Mouse (Mus musculus): ENCODE measurements at regions not wholly inside any gene's neighbourhood (a gene's known extent, or its start where the extent isn't known, plus 50 kb on each side); places are given as distances from the start of the nearest gene placed in this dataset.
A peak's percentile ranks its signal among the peaks of the same experiment; 100 is the strongest.

DNA sequence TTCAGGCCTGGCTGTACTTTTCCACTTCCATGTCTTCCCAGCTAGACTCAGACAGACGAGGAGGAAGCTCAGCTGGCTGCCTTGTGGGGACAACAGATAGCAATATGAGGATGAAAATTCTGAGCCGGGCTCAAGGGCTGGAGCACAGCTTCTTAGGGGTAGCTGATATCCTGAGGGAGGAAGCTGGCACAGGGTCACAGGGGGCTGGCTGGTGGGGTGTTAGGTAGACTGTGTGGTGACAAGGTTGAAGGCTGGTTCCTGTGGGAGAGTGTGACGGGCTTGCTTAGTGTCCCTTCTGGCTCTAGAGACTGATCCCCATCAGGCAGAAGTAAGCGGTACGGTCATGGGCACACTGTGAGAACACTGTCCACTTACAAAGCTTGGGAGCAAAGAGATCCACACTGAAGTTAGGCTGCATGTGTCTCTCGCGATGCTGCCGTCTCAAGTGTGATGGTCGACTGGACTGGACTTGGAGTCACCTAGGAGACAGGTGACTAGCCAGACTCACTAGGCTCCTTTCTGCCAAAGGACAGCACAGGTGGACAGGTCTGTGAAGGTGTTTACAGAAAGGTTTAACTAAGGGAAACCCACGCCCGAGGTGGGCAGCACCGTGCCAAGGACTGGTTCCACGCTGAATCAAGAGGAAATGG lies 111.1 kb upstream of the S1pr3 start:
- no peak for ATAC-seq (replicated peaks; ENCODE audit: poor library complexity, severe bottlenecking)

- ATAC-seq (replicated peaks; ENCODE audit: poor library complexity, severe bottlenecking): no peak
Observed at GRCm38 (mm10) chr13:51299047-51299760, 109.2 kb upstream of the S1pr3 start.

DNA sequence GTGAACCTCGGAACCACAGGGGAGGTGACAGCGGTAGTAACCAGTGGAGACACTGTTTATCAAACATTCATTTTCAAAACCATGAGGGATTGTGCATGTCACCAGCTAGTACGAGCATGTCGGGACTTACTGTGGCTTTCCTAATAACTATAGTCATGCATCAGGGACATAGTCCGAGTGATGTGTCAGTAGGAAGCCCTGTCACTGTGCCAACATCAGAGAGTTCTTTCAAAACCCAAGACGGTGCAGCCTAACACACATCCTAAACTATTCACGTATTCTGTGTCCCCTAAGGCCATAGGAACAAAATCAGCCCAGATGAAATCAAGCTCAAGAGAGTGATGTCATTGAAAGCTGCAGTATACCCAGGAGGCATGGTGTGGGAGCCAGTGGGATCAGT lies 107.0 kb upstream of the S1pr3 start:
- ATAC-seq (replicated peaks; ENCODE audit: poor library complexity, severe bottlenecking): no peak

DNA sequence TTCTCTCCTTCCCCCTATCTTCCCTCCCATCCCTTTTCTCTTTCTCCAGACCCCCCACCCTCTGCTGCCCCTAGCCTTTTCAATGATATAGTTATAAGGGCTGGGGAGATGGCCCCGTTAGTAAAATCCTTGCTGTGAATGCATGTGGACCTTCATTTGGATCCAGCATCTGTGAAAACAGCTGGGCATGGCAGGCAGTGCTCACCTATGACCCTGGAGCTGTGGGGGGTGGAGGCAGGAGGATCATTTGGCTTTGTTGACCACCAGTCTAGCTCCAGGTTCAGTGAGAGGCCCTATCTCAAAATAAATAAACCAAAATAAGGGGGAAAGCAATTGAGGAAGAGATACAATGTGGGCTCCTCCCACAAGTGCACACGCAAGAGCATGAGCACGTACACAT lies 105.3 kb upstream of the S1pr3 start:
- ATAC-seq (replicated peaks; ENCODE audit: poor library complexity, severe bottlenecking): no peak

DNA sequence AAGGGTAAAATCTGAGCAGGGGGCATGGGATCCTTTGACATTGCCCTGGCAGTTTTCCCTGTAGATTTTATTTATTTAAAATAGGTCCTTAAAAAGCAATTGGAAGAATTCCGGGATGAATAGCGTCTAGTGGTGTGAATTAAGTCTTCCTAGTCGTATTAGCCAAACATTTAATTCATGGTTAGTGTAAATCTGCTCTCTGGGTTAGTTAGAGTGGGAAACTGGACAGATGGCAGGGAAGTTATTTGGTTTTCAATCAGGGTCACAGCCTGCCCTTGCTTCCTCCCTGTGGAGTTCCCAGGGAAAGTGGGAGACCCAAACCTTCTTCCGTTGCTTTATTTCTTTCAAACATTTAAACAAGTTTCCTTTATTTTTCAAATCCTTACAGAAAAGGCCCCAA lies 103.8 kb upstream of the S1pr3 start:
- ATAC-seq (replicated peaks; ENCODE audit: poor library complexity, severe bottlenecking): no peak

GRCm38 (mm10) chr13:51309446-51309845 lies 99.0 kb upstream of the S1pr3 start:
- no peak for ATAC-seq (replicated peaks; ENCODE audit: poor library complexity, severe bottlenecking)

- ATAC-seq (replicated peaks; ENCODE audit: poor library complexity, severe bottlenecking): no peak
Observed at GRCm38 (mm10) chr13:51310041-51310440, 98.4 kb upstream of the S1pr3 start.

- no peak for ATAC-seq (replicated peaks; ENCODE audit: poor library complexity, severe bottlenecking)
Observed at GRCm38 (mm10) chr13:51311679-51312255, 96.7 kb upstream of the S1pr3 start.

GRCm38 (mm10) chr13:51313129-51313850 lies 95.1 kb upstream of the S1pr3 start:
- no peak for ATAC-seq (replicated peaks; ENCODE audit: poor library complexity, severe bottlenecking)

- ATAC-seq (replicated peaks; ENCODE audit: poor library complexity, severe bottlenecking): peak; percentile 44
Observed at GRCm38 (mm10) chr13:51314541-51314977, 93.9 kb upstream of the S1pr3 start.

DNA sequence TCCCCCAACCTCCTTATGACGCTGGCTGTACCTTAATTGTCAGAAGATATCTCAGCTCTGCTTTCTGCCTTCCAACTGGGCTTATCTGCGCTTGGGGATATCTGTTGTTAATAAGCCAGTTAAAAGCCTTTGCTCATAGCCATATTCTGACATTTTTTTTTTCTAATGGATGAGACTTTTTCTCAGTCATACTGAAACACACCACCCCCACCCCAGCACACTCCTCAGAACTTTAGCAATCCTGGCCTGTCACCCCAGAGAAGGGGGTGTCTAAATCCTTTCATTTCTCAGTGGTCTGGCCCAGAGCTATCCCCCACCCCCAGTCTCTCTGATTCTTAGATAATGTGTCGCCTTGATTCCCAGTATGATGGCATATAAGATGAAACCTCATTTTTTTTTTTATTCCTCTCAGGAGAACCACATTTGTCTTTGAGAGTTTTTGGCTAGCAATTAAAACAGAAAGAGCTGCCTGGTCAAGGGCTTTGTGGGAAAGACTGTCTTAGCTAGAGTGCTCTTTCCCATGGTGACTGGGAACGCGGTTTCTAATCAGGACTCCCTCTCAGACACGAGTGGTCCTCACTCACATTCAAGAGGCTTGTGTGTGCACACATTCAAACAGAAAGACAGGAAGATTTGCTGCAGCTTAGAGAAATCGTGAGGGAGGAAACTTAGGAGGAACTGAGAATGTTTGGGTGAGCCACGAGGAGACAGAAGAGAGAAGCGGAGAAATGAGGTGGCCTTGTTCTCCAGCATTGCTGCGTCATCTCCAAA lies 93.2 kb upstream of the S1pr3 start:
- ATAC-seq (replicated peaks; ENCODE audit: poor library complexity, severe bottlenecking): peak; percentile 73

DNA sequence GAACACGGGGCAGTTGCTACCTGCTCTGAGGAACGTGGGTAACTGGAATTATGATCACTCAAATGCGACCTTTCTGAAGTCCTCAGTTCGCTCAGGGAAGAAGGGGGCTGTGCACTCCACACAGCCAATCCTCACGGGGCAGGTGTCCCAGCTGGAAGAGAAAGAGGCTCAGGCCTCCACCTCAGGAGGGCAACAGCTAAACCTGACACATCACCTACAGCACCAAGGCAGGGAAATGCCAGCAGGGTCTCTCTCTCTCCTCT lies 92.7 kb upstream of the S1pr3 start:
- no peak for ATAC-seq (replicated peaks; ENCODE audit: poor library complexity, severe bottlenecking)

GRCm38 (mm10) chr13:51323058-51323715 lies 85.3 kb upstream of the S1pr3 start:
- peak; percentile 76 for ATAC-seq (replicated peaks; ENCODE audit: poor library complexity, severe bottlenecking)

GRCm38 (mm10) chr13:51324714-51325113 lies 83.7 kb upstream of the S1pr3 start:
- ATAC-seq (replicated peaks; ENCODE audit: poor library complexity, severe bottlenecking): peak; percentile 58

DNA sequence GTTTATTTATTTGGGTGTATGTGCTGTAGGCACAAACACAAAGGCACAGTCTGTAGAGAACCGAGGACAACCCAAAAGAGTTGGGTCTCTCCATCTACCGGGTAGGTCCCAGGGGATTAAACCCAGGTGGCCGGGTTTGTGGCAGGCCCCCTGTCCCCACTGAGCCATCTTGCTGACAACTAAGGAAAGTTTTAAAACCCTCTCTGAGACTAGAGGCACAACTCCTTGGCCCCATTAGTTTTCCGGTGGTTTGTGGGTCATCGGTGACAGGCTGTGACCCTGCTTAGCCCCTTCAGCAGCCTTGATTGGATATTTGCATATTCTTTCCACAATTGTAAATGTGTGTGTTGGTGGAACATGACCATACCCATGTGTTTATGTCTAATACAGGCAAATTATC lies 83.1 kb upstream of the S1pr3 start:
- ATAC-seq (replicated peaks; ENCODE audit: poor library complexity, severe bottlenecking): no peak

DNA sequence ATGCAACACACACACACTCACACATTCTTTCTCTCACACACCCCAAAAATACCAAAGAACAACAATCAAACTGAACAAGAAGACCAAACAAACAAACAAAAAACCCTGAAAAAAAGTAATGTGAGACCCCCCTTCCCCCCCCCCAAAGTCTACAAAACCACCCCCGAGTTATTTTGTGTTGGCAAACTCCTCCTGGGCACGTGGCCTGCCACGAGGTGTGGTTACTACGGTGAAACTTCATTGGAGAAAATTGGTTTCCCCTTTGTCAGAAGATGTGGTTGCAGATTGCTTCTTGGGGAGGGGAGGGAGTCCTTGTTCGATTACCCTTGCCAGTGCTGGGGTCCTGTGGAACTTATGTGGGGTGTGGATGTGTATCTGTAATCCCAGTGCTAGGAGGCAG lies 82.3 kb upstream of the S1pr3 start:
- peak; percentile 18; the same call in 1 of the 2 replicates for ATAC-seq (replicated peaks; ENCODE audit: poor library complexity, severe bottlenecking)

- no peak for ATAC-seq (replicated peaks; ENCODE audit: poor library complexity, severe bottlenecking)
Observed at GRCm38 (mm10) chr13:51328131-51328970, 80.1 kb upstream of the S1pr3 start.

DNA sequence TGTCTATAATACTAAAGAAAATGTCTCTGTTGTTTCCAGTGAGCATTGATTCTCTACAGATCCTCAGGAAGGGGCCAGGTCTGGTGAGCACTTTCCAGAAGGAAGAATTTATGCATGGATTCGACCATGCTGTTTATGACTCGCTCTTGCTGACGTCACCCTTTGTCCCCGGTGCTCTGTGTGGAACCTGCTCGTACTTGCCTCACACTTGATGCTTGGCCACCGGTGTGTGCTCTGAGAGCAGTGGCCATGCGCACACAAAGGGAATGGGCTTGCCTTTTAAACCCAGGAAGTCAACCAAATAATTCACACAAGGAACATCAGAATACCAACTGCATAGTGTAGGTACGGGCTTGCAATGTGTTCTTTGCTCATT lies 79.5 kb upstream of the S1pr3 start:
- ATAC-seq (replicated peaks; ENCODE audit: poor library complexity, severe bottlenecking): no peak

DNA sequence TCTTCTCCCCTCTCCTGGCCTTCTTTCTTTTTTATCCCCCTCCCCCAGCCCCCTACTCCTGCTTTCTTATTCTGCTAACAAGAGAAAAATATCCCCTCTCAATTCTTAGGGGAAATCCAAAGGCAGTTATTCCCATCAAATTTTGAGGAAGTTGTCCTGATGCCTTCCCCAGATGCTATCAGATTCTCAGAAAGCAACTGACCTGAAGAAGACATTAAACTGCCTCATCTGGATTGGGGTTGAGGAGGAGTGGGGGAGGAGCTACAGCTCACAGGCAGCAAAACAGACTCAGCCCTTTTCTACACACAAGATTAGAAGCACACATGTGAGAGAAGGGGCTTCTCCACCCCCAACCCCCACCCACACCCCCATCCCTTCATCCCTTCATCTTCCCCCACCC lies 78.7 kb upstream of the S1pr3 start:
- ATAC-seq (replicated peaks; ENCODE audit: poor library complexity, severe bottlenecking): no peak
